Mouse (Mus musculus): Measurements from ENCODE around the gene Upf3b. TPM values are rescaled to one million over a fixed set of nuclear protein-coding genes. Genes with fewer than 3 reads are reported as not detected.

Upf3b gene
- polyA plus RNA-seq, 2 experiments = 13.1 to 27.9 TPM

- Histone ChIP-seq H3K9me3 (ENCODE audit: control insufficient read depth, low read length) (no peaks in the 10 kb centered on the region), H3K4me2 (replicated peaks; ENCODE audit: low read depth, low read length, severe bottlenecking) (no peak overlapping the region), H3K4me3 (replicated peaks; ENCODE audit: low read length) (no peak overlapping the region), H3K27me3 (ENCODE audit: control insufficient read depth, insufficient read depth, low read length) (no peaks in the 10 kb centered on the region), H3K27ac (replicated peaks; ENCODE audit: low read depth, low read length) (no peak overlapping the region), H3K4me1 (ENCODE audit: control insufficient read depth, insufficient read depth, low read length) (no peaks in the 10 kb centered on the region), H3K36me3 (ENCODE audit: control insufficient read depth, insufficient read depth, low read length) (peaks cover 5% of the 10 kb centered on the region), H3K9ac (ENCODE audit: low read depth, low read length, severe bottlenecking) (no peak overlapping the region)
- TF ChIP-seq POLR2A (IDR thresholded peaks at IDR 0.05; ENCODE audit: borderline replicate concordance, extremely low read depth, insufficient read depth, insufficient read length) = no peak
- ATAC-seq (ENCODE audit: low FRiP score, low read depth) (no peak), DNase-seq (ENCODE audit: low spot score) (no peak)
- WGBS = 89% methylated on average over 3 of the region's 3 CpGs
These were observed 18.7 kb downstream of the Upf3b start for GRCm38 (mm10) chrX:37091457-37091856.

- Histone ChIP-seq H3K27me3 (ENCODE audit: control insufficient read depth, insufficient read depth, low read length) (no peaks in the 10 kb centered on the region), H3K4me3 (replicated peaks; ENCODE audit: low read length) (no peak overlapping the region), H3K9me3 (ENCODE audit: control insufficient read depth, low read length) (no peaks in the 10 kb centered on the region), H3K4me1 (ENCODE audit: control insufficient read depth, insufficient read depth, low read length) (no peaks in the 10 kb centered on the region), H3K4me2 (replicated peaks; ENCODE audit: low read depth, low read length, severe bottlenecking) (no peak overlapping the region), H3K27ac (replicated peaks; ENCODE audit: low read depth, low read length) (no peak overlapping the region), H3K36me3 (ENCODE audit: control insufficient read depth, insufficient read depth, low read length) (peaks cover 3% of the 10 kb centered on the region; the same call in 1 of the 2 replicates), H3K9ac (ENCODE audit: low read depth, low read length, severe bottlenecking) (no peak overlapping the region)
- TF ChIP-seq POLR2A (IDR thresholded peaks at IDR 0.05; ENCODE audit: borderline replicate concordance, extremely low read depth, insufficient read depth, insufficient read length) = no peak
- DNase-seq (ENCODE audit: low spot score) (no peak), ATAC-seq (ENCODE audit: low FRiP score, low read depth) (no peak)
- WGBS = 74% methylated on average over 1 of the region's 1 CpGs
These were observed 21.3 kb downstream of the Upf3b start for GRCm38 (mm10) chrX:37088778-37089177.

GRCm38 (mm10) chrX:37085665-37086064, 24.5 kb downstream of the Upf3b start:
- ATAC-seq (ENCODE audit: low FRiP score, low read depth) (peak; percentile 10; the same call in 1 of the 2 replicates), DNase-seq (ENCODE audit: low spot score) (no peak)
- Histone ChIP-seq H3K4me1 (ENCODE audit: control insufficient read depth, insufficient read depth, low read length) (0 out of 2 replicates have a peak, but pooled peaks cover 5% of the 10 kb centered on the region), H3K36me3 (ENCODE audit: control insufficient read depth, insufficient read depth, low read length) (peaks cover 18% of the 10 kb centered on the region), H3K27ac (replicated peaks; ENCODE audit: low read depth, low read length) (peak overlapping the region; percentile 81), H3K9ac (ENCODE audit: low read depth, low read length, severe bottlenecking) (no peak overlapping the region), H3K9me3 (ENCODE audit: control insufficient read depth, low read length) (no peaks in the 10 kb centered on the region), H3K4me3 (replicated peaks; ENCODE audit: low read length) (peak overlapping the region; percentile 52), H3K4me2 (replicated peaks; ENCODE audit: low read depth, low read length, severe bottlenecking) (peak overlapping the region; percentile 50), H3K27me3 (ENCODE audit: control insufficient read depth, insufficient read depth, low read length) (no peaks in the 10 kb centered on the region)
- WGBS = 25% methylated on average over 9 of the region's 9 CpGs
- TF ChIP-seq POLR2A (IDR thresholded peaks at IDR 0.05; ENCODE audit: borderline replicate concordance, extremely low read depth, insufficient read depth, insufficient read length) = no peak

DNA sequence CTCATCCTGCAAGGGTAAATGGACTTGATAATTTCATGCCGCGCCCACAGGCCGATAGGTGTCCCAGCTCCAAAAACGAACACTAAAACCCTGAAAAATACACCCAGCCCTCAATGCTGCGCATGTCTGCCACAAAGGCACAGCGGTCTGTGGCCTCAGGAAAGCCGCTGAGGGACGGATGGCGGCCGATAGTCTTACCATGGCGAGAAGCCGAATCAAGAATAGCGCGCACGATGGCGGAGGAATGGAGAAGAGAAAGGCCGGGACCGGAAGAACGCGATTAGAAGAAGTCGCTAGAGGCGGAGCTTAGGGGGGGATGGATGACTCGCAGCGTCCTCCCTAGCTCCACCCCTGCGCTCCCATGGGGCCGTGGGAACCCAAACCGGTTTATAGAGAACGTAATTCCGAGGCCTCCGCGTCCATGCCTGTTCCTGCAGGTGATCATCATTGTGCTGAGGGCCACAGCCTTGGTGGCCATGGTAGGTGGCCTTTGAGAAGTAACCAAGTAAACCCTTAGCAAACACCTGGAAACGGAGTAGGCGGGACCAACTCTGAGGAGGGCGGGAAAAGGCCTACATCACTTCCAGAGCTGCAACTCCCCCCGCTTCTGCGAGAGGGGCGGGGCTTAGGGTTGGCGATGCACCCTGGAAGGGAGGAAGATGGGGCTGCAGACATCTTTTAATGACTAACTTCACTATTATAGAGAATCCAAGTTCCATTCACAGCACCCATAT, 25.0 kb downstream of the Upf3b start, which contains the start of gene Rpl39:
Gene Rpl39 (minus strand): TSS at position 476 of the 734 bp plus-strand sequence.
- Histone ChIP-seq H3K4me1 (ENCODE audit: control insufficient read depth, insufficient read depth, low read length) (0 out of 2 replicates have a peak, but pooled peaks cover 5% of the 10 kb centered on the region), H3K4me2 (replicated peaks; ENCODE audit: low read depth, low read length, severe bottlenecking) (peak within 1 kb of the TSS; percentile 60), H3K36me3 (ENCODE audit: control insufficient read depth, insufficient read depth, low read length) (peaks cover 18% of the 10 kb centered on the region), H3K27ac (replicated peaks; ENCODE audit: low read depth, low read length) (peak within 1 kb of the TSS; percentile 81), H3K9ac (ENCODE audit: low read depth, low read length, severe bottlenecking) (peak within 1 kb of the TSS; percentile 72), H3K9me3 (ENCODE audit: control insufficient read depth, low read length) (no peaks in the 10 kb centered on the region), H3K4me3 (replicated peaks; ENCODE audit: low read length) (peak within 1 kb of the TSS; percentile 52), H3K27me3 (ENCODE audit: control insufficient read depth, insufficient read depth, low read length) (no peaks in the 10 kb centered on the region)
- ATAC-seq (ENCODE audit: low FRiP score, low read depth) = peak; percentile 94
- peak; percentile 56; the same call in 1 of the 2 replicates for TF ChIP-seq POLR2A (IDR thresholded peaks at IDR 0.05; ENCODE audit: borderline replicate concordance, extremely low read depth, insufficient read depth, insufficient read length)
- peak; percentile 92 for DNase-seq (ENCODE audit: low spot score)
- WGBS = 26% methylated on average over 35 of the region's 38 CpGs

DNA sequence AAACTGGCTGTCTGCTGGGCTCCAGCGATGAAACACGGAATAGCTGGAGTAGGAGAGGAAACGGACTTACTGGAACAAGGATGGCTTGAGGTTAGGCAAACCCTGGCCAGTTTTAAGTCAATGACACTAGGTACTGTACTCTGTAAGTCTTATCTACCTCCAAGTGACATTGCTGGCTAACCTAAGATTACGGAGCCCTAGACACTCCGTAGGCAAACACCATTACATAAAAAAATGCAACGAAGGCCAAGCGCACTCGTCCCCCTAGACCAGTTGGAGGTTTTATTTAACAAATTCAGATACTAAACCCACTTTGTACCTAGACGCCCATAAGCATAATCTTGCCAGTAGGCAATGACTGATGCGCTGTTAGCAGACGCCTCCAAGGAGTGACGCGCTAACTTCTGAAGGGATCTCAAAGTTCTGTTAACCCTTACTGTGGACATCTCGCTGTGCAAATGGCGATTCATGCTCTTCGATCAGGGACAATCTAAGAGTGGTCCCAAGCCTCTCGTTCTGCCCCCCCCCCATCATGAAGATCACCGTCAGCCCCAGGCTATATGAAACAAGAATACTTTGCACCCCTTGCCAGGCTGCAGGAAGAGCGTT, 25.7 kb downstream of the Upf3b start:
- H3K27ac ChIP-seq (replicated peaks; ENCODE audit: low read depth, low read length) = peak overlapping the region; percentile 81
- TF ChIP-seq POLR2A (IDR thresholded peaks at IDR 0.05; ENCODE audit: borderline replicate concordance, extremely low read depth, insufficient read depth, insufficient read length) = no peak
- H3K9me3 ChIP-seq (ENCODE audit: control insufficient read depth, low read length) = no peaks in the 10 kb centered on the region
- H3K27me3 ChIP-seq (ENCODE audit: control insufficient read depth, insufficient read depth, low read length) = no peaks in the 10 kb centered on the region
- H3K4me1 ChIP-seq (ENCODE audit: control insufficient read depth, insufficient read depth, low read length) = 0 out of 2 replicates have a peak, but pooled peaks cover 5% of the 10 kb centered on the region
- H3K4me2 ChIP-seq (replicated peaks; ENCODE audit: low read depth, low read length, severe bottlenecking) = peak overlapping the region; percentile 60
- peak overlapping the region; percentile 72 for H3K9ac ChIP-seq (ENCODE audit: low read depth, low read length, severe bottlenecking)
- 23% methylated on average over 19 of the region's 19 CpGs for WGBS
- ATAC-seq (ENCODE audit: low FRiP score, low read depth) (no peak), DNase-seq (ENCODE audit: low spot score) (peak; percentile 4)
- H3K4me3 ChIP-seq (replicated peaks; ENCODE audit: low read length) = peak overlapping the region; percentile 52
- peaks cover 18% of the 10 kb centered on the region for H3K36me3 ChIP-seq (ENCODE audit: control insufficient read depth, insufficient read depth, low read length)
